Mouse (Mus musculus): ENCODE data around the gene Tmco3.

Tmco3 gene

GRCm38 (mm10) chr8:13287692-13288623 is at the start of gene Tmco3, which contains the start of gene Dcun1d2:
TSS of gene Tmco3 (plus strand) at chr8:13288190.
TSS of gene Dcun1d2 (minus strand) at chr8:13288131.
- peak; percentile 94 for DNase-seq (ENCODE audit: low read depth, low spot score)

DNA sequence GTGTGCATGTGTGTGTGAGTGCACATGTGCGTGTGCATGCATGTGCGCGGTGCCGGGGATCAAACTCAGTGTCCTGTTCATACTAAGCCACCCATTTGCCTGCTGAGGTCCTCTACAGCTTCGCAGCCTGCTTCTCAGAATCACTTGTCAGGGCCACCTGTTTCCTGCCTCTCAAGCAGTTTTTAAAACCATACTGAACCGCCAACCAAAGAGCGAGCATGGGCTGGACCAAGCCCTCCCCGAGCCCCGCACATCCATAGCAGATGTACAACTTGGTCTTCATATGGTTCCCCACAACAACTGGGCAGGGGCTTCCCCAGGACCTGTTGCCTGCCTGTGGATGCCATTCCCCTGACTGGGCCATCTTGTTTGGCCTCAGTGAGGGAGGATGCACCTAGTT is 47.9 kb upstream of the Tmco3 start:
- no peak for DNase-seq (ENCODE audit: low read depth, low spot score)

GRCm38 (mm10) chr8:13240691-13241090 is 47.3 kb upstream of the Tmco3 start:
- DNase-seq (ENCODE audit: low read depth, low spot score), result no peak

- no peak for DNase-seq (ENCODE audit: low read depth, low spot score)
These were observed 44.8 kb upstream of the Tmco3 start for GRCm38 (mm10) chr8:13242985-13243870.

DNA sequence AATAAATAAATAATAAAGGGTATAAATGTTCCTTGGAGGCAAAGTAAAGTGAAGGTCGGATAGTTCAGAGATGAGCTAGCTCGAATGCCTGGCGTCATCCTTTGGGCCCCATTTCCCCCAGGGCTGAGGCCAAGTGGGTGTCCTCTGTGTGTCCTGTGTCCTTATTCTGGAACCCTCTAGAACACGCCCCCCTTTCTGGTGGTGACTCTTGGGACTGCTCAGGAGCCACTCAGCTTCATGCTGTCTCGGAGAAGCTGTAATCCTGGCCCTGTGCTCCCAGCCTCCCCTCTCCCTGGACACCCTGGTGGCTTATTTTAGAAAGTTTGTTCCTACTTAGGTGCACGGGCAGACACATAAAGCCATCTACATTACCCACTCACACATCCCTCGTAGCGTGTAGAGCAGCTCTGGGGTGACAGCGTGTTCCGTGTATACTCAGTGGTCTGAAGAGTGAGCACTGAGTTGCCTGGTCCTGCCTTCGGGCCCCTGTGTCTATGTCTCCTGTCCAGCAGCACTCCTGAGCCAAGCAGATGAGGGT is 43.6 kb upstream of the Tmco3 start:
- DNase-seq (ENCODE audit: low read depth, low spot score), result no peak

DNA sequence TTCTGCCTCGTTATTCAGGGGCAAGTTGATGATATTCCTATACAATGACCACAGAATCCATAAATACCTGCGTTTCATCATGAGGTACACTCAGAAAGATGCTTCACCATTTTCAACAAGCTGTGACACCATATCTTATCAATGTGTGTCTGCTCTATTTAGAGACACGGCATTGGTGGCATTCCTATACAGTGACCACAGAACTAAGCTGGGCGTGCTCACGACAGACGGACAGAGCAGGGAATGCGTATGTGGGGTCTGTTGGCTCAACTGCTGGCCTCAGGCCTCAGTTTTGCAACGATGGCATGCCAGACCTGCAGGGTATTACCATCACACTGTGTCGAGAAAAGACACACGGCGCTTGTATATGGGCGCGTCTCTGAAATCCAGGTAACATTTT is 35.2 kb upstream of the Tmco3 start:
- no peak for DNase-seq (ENCODE audit: low read depth, low spot score)

DNA sequence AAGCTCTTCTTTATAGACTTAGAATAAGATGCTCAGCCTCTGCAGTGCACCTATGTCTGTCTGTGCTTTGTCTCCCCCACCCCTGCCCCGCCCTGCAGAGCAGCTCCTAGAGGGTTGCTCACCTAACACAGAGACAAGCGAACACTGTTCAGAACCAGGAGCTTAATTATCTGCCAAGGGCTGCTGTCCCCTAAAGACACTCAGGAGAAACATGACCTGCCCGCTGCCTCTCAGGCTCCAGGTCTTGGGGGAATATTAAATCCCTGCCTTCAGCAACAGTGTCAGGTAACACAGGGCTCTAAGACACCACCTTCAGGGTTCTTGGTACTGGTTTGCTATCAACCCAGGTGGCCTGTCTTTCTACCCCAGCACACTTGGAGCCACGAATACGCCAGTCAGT is 34.6 kb upstream of the Tmco3 start:
- no peak for DNase-seq (ENCODE audit: low read depth, low spot score)

DNA sequence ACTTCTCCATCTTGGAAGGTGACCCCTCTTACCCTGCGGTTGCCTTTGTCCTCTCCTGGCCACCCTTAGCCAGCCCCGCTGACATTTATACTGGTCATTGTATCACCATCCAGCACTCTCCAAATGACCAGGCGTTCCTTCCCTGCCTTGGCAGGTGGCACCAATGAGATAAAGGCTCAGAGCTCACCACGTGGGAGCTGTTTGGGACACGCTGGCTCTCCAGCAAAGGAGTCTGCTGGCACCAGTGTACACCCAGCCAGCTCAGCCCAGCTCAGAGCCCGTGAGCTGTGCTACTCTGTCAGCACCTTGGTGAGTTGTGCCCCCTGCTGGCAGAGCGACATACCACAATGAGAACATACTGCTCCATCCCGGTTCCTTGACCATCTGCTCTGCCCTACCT is 34.0 kb upstream of the Tmco3 start, which contains the start of gene Adprhl1:
TSS of gene Adprhl1 (minus strand) at position 144 of the 400 bp plus-strand sequence.
- peak; percentile 31 for DNase-seq (ENCODE audit: low read depth, low spot score)

GRCm38 (mm10) chr8:13263376-13263775 is 24.6 kb upstream of the Tmco3 start:
- no peak for DNase-seq (ENCODE audit: low read depth, low spot score)

DNA sequence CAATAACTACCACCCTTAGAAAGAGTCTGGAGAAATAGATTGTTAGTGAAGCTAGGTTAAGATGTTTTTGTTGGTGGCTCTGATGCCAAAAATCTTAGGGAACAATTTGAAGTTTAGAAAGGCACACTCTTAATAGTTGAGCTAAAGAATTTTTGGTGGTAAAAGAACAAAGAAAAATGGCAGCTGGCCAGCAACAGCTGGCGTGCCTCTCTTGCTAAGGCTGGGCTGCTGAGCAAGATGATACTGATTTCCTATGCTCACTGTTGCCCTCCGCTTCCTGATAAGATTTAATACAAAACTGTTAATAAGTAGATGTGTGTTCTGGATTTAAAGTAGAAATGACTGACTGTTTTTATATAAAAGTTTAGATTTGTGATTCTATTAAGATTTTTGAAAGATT is 20.4 kb upstream of the Tmco3 start:
- no peak for DNase-seq (ENCODE audit: low read depth, low spot score)

DNA sequence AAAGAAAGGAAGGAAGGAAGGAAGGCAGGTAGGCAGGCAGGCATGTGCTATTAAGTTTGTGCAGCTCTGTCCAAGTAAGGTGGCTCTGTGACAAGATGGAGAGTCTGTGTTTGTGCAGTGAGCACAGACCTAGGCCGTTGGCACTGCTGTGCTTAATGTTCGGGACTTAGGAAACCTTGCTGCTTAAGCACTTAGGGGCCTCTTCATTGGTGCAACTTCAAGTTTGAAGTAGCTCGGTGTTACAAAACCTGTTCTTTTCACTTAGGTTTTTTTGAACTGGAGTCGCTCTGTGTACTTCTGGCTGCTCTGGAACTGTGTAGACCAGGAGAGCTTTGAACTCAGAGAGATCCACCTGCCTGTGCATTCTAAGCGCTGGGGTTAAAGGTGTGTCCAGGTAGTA is 15.2 kb upstream of the Tmco3 start:
- DNase-seq (ENCODE audit: low read depth, low spot score), result no peak

- DNase-seq (ENCODE audit: low read depth, low spot score), result no peak
These were observed 11.0 kb upstream of the Tmco3 start for GRCm38 (mm10) chr8:13276941-13277447.

GRCm38 (mm10) chr8:13283200-13283599 is 4.8 kb upstream of the Tmco3 start:
- DNase-seq (ENCODE audit: low read depth, low spot score), result no peak

GRCm38 (mm10) chr8:13287304-13287691 is 692 bp upstream of the Tmco3 start:
- DNase-seq (ENCODE audit: low read depth, low spot score), result peak; percentile 73

DNA sequence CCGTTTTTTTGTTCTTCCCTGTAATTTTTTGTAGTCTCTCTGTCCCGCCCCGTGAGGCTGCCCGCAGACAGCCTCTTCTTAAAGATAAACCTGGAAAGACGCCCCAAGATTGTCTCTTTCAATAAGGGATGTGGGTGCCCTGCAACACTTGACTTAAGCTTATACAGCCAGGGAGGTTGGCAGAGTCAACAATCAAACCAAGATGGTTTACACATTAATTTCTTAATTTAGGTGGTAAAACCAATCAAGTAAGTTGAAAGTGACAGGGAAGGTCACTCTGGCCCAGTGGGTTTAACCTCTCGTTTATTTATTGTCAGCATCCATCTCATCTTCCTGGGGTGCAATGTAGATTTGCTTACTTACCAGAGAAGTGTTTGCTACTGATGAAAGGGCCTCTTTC is 656 bp downstream of the Tmco3 start:
- DNase-seq (ENCODE audit: low read depth, low spot score), result no peak

GRCm38 (mm10) chr8:13292364-13292763 is 4.4 kb downstream of the Tmco3 start:
- DNase-seq (ENCODE audit: low read depth, low spot score), result peak; percentile 36

- no peak for DNase-seq (ENCODE audit: low read depth, low spot score)
These were observed 5.9 kb downstream of the Tmco3 start for GRCm38 (mm10) chr8:13293677-13294470.

GRCm38 (mm10) chr8:13299571-13299970 is 11.6 kb downstream of the Tmco3 start:
- DNase-seq (ENCODE audit: low read depth, low spot score), result no peak

DNA sequence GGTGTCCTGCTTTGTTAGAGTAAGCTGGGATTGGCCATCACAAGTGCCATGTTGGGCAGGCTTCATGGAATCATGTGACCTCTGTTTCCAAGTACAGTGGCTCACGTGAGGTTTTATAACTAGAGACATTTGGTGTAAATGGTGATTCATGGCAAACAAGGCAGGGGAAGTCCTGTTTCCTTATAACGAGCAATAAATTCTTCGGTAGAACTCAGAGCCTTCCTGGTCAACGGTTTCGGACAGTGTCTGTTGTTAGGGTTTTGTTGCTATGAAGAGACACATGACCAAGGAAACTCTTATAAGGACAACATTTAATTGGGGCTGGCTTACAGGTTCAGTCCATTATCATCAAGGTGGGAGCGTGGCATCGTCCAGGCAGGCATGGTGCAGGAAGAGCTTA is 13.0 kb downstream of the Tmco3 start:
- no peak for DNase-seq (ENCODE audit: low read depth, low spot score)

DNA sequence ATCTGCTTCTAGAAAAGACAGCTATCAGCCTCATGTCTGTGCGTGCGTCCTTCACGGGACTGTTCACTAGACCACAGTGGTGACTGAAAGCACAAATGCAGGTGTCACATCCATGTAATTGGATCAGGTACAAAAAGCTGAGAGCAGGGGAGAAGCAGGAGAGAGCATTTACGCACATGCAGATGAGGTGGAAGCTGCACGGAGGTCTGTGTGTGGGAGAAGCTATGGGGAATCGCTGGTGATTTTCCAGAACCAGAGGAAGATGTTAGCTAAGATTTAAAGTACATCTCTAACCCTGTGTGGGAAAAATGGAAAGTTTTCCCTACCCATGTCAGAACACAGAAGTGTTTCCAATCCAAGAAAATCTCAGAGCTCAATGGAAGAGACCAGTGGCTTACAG is 17.5 kb downstream of the Tmco3 start:
- DNase-seq (ENCODE audit: low read depth, low spot score), result peak; percentile 72

- no peak for DNase-seq (ENCODE audit: low read depth, low spot score)
These were observed 17.9 kb downstream of the Tmco3 start for GRCm38 (mm10) chr8:13305884-13306283.

Measured in telencephalon, adult 2 months (tissue).